Mouse (Mus musculus) bone marrow, adult 2 months (tissue): ENCODE measurements around the gene Nabp2.

ENCODE experiments used
- CTCF ChIP-seq: fragments of 200-500 bp; IDR thresholded peaks from 2 replicates; pipeline ENCODE4 v1.5.1; 2011; ENCODE audit warnings: low read length, control low read depth; ENCODE audit not compliant: control insufficient read depth, insufficient read depth
- POLR2A ChIP-seq: fragments of 200-500 bp; IDR thresholded peaks from 2 replicates; pipeline ENCODE4 v1.6.1; 2011; ENCODE audit warnings: low read depth, mild to moderate bottlenecking, control low read depth, low read length, borderline replicate concordance; ENCODE audit not compliant: control insufficient read depth

DNA sequence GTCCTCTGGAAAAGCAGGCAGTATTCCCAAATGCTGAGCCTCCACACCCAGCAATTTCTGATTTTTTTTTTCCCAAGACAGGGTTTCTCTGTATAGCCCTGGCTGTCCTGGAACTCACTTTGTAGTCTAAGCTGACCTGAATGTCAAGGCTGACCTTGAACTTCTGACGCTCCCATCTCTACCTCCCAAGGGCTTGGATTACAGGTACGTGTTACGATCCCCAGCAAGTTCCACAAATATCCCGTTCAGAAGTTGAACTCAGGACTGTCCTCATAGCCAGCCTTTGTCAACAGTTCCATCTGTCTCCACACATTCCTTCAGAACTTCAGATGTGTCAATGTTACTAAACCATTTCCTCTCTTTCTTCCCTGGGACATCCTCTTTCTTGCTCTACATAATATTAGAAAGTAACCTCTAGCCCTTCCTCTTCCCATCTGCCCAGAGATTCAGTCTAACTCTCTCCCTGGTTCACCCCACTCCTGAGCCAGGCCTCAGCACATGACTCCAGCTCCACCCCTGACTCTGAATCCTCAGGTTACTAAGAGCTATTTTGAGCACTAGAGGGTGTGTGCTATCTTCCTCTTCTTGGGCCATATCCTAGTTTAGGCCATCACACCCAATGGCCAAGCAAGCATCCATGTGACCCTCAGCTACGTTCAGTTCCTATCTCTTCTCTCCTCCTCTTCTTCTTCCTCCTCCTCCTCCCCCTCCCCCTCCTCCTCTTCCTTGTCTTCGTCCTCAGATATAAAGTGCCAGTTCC, 38.1 kb downstream of the Nabp2 start:
- no peak for TF ChIP-seq CTCF
- TF ChIP-seq POLR2A, result no peak
